Mouse (Mus musculus) natural killer cell, adult 2 months (primary cell): Measurements from ENCODE around the gene Slc7a8.
A peak's percentile ranks its signal among the peaks of the same experiment; 100 is the strongest.

Experiments
- DNase-seq, 2 experiments: peaks; one replicate each; pipeline ENCODE4 v3.0.0; 2022; ENCODE audit warnings: low spot score in 2 of 2

Gene Slc7a8

DNA sequence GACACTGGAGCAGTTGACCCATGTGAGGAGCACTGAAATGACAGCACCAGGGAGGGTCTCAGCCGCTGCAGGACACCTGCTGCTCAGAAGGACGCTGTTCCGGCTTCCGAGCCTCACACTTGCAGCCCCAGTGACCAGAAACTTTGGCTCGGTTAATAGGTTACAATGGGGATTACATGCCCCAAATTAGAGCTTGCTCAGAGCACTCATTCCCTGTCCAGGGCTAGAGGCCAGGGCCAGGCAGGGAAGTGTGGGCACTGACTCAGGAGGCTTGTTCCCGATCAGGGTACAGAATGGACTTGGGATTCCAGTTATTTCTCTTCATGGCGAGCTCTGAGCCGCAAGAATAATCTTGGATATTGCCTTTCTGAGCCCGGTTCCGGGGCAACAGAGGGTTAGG is 44.1 kb downstream of the Slc7a8 start:
- no peak for DNase-seq

DNA sequence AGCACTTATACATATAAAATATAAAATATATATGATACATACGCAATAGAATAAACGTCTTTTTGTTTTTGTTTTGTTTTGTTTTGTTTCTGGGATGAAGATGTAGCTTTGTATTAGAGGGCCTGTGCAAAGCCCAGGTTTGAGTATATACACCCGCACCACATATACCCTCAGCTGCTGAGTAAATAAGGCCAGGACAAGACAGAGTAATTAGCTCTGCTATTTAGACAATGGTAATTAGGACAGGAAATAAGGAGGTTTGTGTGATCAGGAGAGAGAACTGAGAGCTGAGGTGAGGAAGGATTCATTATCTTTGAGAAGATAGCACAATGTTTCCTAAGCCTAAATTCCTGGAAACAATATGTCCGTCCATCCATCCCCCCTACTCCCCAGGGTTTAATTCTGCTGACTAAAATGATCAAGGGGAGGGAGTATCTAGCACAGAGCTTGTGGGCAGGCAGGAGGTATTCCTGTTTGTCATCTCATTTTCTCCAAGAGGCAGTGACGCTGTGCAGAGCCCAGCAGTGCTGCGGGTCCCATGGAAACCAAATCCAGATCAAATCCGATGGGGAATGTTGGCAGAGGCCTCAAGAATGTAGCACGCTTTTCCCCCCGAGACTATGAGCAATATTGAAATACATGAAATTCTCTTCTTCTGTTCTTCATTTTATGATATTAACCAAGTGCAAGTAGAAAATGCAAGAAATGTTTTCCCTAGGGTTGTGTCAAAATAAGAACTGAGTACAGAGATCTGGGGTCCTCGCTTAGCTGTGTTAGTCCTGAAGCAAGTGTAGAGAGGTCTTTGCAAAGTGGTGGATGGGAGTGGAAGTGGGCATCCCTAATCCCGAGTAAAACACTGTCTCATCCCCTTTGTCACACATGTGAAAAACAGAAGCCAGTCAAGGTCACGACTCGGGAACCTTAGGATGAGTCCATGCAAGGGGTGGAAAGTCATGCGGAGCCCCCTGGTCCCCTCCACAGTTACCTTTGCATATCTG is 44.9 kb downstream of the Slc7a8 start:
- no peak for DNase-seq

DNA sequence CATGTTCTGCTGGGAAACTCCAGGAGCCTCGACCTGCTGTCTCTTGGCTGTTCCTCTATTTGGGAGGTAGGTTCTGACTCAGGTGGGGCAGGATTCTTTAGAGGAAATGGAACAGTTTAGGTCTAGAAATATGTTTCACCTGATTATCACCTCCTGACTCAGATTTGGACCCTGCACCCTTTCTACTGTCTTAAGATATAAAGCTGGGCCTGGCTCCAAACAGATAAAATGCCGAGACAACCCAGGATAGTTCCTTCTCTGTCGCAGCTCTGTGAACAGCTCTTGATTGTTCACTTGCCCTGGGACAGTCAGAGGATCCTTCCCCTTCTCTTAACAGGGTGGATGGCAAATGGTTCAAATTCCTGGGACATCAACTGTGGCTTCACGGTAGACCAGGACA is 46.5 kb downstream of the Slc7a8 start:
- no peak for DNase-seq

DNA sequence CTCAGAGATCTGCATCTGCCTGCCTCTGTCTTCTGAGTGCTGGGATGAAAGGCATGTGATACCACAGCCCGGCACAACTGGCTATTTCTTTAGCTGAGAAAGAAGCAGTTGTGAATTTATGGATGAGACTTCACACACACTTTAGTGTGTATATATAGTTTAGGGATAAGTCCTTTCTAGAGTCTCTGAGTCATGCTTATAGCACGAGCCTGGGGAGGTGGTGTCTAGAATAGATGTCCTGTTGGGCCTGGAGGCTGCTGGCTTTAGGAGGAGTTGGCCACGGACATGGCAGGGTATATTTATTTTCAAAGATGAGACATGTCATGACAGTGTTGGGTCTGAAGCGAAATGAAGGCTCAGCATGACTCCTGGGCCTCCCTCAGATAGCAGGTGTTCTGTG is 47.7 kb downstream of the Slc7a8 start:
- no peak for DNase-seq

DNA sequence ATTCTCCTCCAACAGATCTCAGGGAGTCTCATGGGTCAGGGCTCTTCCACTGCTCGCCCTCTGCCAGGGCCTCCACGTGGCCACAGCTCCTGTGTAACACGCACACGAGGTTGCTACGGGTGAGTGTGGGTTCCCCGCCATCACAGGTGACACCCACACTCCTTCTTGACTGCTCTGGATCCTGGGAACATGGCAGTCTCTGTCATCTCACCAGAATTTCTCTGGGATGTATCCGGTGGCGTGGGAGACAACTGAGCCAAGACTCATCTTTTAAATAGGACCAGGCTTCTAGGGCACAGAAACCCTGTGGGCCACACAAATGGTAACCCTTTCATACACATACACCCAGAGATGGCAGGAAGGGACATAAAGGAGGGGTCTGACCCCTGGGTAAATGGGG is 49.5 kb downstream of the Slc7a8 start:
- DNase-seq, result no peak

DNA sequence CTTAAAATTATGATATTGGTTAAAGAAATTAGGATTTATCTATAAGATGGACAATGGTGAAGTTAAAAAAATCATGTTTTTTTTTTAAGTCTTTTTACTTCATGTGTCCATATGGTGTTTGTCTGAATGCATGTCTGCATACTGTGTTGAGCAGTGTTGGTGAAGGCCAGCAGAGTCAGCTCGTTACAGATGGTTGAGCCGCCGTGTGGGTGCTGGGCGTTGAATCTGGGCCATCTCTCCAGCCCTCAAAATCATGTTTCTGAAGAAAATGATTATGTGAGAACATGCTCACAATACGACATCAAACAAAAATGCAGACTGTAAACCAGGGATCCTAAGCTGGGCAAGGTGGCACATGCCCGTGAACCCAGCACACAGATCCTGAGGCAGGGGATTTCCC is 51.4 kb downstream of the Slc7a8 start:
- no peak for DNase-seq

DNA sequence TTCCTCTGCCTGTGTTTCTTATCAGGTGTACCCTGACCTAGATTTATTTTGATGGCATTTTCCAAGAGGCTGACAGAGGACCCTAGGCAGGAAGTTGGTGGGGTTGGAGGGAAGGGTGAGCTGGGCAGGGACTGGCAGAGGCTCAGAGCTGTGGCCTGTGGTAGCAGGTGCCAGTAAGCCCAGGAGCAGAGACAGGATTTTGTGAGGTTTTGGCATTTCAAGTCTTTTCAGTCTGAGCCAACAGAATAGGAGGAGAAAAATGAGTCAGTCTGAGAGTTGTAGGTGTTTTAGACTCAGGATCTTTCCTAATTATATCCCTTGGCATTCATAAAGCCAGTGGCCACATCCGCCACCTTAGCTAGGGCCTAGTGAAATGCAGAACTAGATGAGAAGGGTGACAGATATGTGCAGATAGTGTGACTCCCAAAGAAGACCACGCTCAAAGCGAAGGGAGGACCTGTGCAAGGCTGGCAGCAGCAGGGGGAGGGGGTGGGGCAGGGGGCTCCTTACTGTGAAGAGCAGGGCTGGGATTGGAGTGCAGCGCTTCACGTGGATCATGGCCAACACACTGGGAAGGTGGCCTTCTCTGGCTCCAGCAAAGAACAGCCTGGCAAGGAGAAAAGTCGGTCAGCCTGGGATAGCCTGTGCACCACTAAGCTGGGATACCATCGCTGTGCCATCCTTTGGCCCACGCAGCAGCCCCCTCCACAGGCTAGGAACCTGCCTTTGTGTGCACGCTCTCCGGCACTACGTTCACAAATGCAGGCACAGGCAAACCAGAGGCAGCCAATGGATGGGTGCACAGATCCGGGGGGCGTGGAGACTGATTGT is 52.7 kb downstream of the Slc7a8 start:
- no peak for DNase-seq

DNA sequence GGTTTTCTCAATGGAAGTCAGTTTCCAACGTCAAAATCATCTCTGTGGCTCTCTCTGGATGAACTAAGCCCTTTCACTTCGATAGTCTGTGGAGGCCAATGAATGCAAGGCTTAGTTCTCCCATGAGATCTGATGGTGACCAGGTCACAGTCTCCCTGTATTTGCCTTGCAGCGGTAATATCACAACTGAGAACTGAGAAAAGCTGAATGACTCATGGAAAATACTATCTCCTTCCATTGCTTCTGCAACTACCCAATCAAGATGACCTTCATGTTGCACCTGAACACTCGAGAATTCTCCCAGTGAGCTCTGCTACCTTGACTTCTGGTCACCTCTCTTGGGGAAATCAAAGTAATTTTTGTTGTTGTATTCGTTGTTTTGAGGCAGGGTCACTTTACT is 54.2 kb downstream of the Slc7a8 start:
- DNase-seq, result no peak

DNA sequence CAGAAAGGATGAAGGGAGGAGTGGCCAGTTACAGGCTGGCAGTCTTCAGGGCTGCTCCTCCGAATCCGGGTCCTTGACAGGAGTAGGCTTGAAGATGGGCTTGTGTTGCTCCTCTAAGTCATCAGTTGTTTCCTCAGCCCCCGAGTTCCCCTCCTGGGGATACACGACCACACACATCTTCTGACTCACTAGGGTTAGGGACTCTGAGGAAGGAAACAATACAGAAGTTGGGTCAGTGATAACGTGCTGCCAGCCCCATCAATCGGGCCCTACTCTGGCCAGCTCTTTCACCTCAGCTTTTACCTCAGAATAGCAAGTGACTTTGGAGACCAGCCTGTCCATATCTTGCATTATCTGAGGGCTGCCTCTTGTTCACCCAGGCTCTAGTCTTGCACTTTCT is 57.7 kb downstream of the Slc7a8 start:
- DNase-seq, result no peak

DNA sequence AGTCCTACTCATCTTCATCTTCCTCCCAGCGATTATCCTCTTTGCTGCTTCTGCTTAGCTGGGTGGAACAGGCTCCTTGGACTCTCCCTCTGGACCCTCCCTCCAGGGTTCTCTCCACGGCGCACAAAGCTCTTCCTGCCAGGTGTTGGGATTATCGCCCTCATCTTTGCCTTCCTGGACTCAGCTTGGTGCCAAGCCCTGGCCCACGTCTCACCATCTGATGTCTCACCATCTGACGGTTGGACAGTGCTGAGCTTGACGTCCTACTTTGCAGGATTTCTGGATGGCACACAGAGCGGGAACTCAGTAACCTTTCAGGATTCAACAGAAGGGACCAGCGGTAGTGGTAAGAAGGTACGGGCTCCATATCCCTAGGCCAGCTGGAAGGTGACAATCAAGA is 60.0 kb downstream of the Slc7a8 start:
- no peak for DNase-seq

DNA sequence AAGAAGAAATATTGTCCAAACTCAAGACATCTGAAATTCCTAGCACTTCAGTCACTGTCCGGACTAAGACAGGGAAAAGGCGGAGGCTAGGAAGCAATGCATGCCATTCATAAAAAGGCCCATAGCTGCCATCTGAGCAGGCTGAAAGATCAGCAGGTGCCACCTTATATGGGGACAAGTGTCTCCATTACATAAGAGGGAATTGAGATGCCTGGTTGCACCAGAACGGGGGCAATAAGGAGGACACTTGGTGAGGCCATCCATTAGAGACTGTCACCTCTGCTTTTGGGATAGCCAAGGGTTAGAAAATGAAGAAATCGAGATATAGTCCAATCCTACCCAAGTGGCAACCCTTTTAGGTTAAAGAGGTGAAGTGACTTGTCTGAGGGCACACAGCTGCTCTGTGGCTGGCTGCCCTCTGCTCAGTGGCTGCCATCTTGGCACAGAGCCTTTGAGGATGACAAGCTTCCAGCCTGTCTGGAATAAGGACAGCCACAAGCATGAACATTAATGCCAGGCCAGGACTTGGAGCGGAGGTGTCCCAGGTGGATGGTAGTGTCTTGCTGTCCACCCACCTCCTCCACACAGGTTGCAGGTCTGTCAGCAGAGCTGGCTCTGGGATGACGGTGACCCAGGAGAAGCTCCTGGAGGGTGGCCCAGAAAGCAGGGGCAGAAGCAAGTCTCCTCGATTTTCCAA is 60.9 kb downstream of the Slc7a8 start:
- DNase-seq, result no peak

DNA sequence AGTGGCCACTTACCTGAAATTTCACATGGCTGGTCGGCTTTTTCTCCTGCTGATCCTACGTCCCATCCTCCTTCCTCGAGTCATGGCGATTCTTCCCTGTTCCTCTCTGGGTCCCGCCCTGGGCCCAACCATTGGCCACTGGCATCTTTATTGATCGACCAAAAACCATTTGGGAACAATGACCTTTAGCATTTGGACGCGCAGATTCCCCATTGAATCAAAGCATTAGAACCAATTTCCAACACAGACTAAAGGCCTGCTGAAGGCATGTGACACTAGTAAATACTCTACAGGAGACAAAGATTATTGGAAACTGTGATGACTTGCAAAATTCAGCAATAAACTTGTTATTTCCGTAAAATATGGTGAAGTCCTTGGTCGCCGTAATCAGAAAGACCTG is 61.7 kb downstream of the Slc7a8 start:
- no peak for DNase-seq

DNA sequence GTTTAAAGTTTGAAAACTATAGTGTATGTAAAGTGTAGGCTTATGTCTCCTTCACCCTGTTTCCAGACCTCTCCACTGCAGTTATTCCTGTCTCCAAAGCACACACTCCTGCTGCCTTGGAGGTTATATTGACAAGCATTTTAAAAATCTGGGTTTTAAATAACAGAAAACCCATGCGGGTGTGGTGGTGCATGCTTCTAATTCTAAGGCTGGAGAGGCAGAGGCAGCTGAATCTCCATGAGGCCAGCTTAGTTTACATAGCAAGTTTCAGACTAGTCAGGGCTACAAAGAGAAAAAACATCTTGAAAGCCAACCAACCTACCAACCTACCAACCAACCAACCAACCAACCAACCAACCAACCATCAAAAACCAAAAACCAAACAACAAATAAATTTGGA is 66.3 kb downstream of the Slc7a8 start:
- DNase-seq, result no peak

DNA sequence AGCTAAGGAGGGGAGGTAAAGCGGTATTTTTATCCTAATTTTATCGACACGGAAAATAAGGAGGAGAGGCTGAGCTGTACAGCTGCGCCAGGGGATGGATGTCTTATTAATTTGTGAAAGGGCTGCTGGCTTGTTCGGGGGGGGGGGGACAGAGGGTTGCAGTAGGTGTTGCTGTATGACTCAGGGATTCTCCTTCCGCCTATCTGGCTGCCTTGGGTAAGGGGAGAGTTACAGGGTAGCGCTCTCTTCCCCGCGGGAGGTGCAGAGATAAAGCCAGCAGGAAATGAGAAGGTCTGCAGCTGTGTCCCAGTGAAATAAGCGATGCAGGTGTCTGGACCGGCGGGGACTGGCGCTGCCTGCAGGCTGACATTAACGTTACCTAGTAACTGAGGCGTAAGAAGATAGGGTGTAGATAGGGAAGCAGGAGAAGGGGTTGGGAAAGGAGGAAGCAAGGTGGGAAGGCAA is 67.1 kb downstream of the Slc7a8 start:
- peak; percentile 12 to 20 for DNase-seq

DNA sequence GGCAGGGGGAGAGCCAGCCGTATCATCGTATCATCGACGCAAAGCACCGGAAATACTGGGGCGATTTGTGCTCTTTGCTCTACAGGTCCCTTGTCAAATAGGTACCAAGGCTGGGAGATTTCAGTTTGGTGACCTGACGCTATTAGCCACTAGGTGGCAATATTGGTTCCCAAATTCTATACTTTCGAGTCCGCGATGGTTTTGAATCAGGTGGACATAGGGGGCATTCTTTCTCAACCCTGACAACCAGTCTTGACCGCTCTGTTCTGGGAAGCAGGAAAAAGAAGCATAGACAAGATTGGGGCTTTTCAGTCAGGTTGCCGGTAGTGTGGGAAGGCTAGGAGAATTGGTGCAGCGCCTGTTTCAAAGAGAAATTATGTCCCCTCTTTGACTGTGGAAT is 67.6 kb downstream of the Slc7a8 start:
- DNase-seq, result peak; percentile 77 to 81

DNA sequence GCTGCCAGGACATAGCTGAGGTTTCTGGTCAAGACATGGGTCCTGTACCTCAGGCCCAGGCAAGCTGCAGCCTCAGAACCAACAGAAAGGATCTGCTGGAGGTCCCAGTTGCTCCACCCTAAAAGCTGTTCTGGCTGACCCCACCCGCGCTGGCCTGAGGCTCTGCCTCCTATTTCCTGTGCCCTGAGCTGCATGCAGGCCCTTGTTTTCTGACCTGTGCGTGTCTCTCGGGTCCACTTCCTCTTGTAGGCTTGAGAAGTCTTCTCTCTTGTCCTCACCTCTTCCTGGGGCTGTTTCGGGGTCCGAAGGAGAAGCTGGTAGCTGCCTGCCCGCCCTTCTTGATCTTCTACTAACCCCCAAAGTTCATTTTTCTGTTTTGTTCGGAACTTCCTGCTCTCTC is 68.9 kb downstream of the Slc7a8 start:
- peak; percentile 42 to 64 for DNase-seq

DNA sequence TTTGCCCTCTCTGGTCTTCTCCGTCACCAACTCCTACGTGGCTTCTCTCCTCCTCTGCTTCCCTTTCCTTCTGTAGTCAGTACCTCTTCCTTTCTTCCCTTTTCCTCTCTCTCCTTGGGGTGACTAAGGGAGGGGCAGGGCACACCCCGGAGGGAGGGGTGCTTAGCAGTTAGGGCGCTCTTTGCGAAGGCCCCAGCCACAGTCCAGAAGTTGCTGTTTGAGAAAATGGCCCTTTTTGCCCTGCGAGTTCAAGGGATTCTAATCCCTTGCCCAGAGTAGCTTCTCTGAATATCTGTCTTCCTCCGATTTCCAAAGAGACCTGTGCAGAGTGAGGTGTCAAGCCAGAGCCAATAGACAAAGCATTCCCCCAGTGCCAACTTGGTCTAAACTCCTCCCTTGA is 69.7 kb downstream of the Slc7a8 start, which contains the start of gene Cebpe:
TSS of gene Cebpe (minus strand) at position 101 of the 400 bp plus-strand sequence.
- DNase-seq, result no peak

DNA sequence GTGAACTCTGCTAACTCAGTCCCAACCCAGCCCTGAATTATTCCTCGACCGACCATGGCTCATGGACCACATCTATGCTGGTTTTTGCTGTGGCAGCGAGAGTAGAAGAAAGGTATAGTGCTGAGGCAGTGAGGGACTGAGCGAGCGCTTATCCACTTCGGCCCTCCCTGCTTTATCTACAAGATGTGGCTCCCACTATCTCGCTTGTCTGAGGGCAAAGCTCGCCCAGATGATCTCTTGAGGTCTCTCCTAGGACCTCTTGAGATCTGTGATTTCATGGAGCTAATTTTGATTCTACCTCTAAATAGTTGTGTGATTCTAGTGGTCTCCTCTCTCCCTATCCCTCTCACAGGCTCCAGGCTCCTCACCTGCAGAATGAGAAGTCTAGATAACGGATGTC is 72.7 kb downstream of the Slc7a8 start:
- no peak for DNase-seq

DNA sequence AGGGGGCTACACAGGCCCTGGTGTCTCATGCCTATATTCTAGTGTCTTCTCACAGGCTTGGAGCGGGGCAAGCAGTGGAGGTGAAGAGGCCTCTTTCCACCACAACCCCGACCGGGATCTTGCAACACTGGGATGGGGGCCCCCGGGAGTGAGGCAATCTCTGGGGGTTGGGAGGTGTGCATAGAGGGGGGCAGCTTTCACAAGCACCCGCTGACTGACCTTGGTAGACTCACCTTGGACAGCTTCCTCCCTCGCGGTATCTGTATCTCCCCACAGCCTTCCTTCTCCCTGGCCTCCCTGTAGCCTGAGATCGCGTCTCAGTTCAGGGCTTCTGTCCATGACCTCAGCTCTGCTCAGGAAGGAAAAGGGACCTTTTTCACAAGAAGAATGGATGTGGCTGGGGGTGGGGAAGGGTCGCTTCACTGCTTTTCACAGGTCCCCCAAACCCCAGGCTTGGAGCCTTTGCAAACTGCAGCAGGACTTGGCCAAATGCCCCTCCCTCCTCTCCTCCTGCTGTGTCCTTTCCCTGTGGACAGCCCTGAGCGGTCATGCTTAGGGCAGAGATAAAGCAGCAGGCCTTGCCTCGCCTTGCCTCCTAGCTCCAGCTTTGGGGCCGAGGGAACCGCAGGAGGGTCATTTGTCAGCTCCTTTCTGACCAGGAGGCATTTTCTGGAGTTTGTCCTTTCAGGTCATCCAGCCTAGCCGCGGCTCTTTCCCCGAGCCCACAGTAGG is 75.0 kb downstream of the Slc7a8 start:
- DNase-seq, result no peak

DNA sequence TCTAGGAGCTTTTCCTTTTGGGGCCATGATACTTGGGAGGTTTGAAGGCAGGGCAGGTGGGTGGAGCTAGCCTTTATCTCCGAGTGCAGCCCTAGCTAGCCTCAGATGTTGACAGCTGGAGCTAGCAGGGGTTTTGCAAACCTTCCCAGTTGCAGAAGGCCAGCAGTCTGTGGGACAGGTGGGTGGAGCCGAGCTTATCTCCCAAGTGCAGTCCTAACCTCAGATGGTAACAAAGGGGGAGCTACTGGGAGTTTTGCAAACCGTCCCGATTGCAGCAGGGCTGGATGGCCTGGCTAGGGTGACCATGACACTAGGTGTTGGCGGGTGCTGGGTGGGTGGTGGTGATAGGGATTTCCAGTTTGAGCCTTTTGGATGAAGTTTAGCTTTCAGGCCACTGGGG is 75.9 kb downstream of the Slc7a8 start:
- peak; percentile 19 to 35 for DNase-seq

DNA sequence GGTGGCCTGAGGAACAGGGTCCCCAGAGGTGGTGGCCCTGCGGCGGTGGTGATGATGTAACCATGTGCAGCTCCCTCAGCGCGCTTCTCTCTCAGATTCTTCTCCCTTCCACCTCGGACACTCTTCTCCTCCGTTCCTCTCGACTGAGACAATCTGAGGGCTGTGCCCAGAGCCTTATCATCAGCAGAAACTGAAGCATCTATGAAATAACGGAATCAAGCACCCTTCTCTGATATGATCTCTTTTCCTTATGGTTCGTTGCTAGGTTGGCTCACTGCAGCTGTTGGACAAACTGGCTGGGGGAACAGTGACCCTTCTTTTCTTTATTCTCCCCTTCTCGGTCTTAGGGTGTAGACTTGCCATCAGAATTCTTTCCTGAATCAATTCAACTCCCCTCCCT is 78.5 kb downstream of the Slc7a8 start:
- no peak for DNase-seq
